Mouse (Mus musculus) G1E (cell line): ENCODE measurements around the gene Gzmm.

Experiments used
- CTCF ChIP-seq: IDR thresholded peaks from 2 replicates; pipeline ENCODE4 v1.5.1; 2012; ENCODE audit warnings: low read depth, low read length, inconsistent platforms, mixed read lengths
- TAL1 ChIP-seq: conservative IDR thresholded peaks from 2 replicates; pipeline ENCODE4 v1.6.1; 2012; ENCODE audit warnings: low read depth, low read length, inconsistent platforms, mixed read lengths

DNA sequence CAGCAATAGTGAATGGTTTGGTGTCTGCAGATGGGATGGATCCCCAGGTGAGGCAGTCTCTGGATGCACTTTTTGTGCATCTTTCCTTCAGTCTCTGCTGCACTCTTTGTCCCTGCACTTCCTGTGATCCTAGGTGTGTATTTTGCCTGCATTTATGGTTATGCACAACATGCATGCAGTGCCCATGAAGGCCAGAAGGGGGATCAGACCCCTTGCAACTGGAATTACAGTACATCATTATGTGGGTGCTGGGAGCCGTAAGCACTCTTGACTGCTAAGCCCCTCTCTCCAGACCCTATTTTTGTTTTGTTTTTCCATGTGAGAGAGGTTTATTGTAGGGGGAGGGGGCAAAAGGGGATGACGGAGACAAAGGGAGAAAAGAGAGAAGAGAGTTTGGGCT lies 28.5 kb upstream of the Gzmm start:
- peak; percentile 53; the same call in 1 of the 2 replicates for TF ChIP-seq CTCF
- no peak for TF ChIP-seq TAL1
